Mouse (Mus musculus) forebrain, embryonic 14.5 days (tissue): ENCODE results near the gene Gm10277. TPM values are rescaled to one million over a fixed set of nuclear protein-coding genes. Genes with fewer than 3 reads are reported as not detected.
"Not testable (repeated sequence)": the region's sequence is repeated elsewhere in the genome, so short reads cannot be mapped to it uniquely, and the experiment has no call there.

Source experiments
- ATAC-seq: fragments of 200-750 bp; cut with Nextera tagmentation; 2 replicates; pipeline ENCODE4 v1.8.0; 2017; ENCODE audit warnings: mild to moderate bottlenecking, moderate library complexity
- DNase-seq: peaks from one replicate; pipeline ENCODE4 v3.0.0-alpha.2; 2015; ENCODE audit warnings: low spot score
- H3K27ac ChIP-seq: fragments of 300-500 bp; sonication (generic); 2 replicates; pipeline ENCODE4 v1.5.1; 2014; ENCODE audit warnings: low read depth, mild to moderate bottlenecking, control low read depth, low read length, moderate library complexity
- H3K27me3 ChIP-seq: fragments of 300-500 bp; sonication (generic); replicated peaks from 2 replicates; pipeline ENCODE4 v1.6.1; 2014; ENCODE audit warnings: low read length, control low read depth, mixed read lengths; ENCODE audit not compliant: control insufficient read depth, insufficient read depth
- H3K36me3 ChIP-seq: fragments of 300-500 bp; sonication (generic); 2 replicates; pipeline ENCODE4 v1.6.1; 2014; ENCODE audit warnings: low read length, control low read depth; ENCODE audit not compliant: control insufficient read depth, insufficient read depth
- H3K4me1 ChIP-seq: fragments of 300-500 bp; sonication (generic); 2 replicates; pipeline ENCODE4 v1.6.1; 2014; ENCODE audit warnings: antibody characterized with exemption, low read length, control low read depth; ENCODE audit not compliant: control insufficient read depth, insufficient read depth
- H3K4me2 ChIP-seq: fragments of 300-500 bp; sonication (generic); 2 replicates; pipeline ENCODE4 v1.6.1; 2014; ENCODE audit warnings: mild to moderate bottlenecking, control low read depth, low read length
- H3K4me3 ChIP-seq: fragments of 300-500 bp; sonication (generic); 2 replicates; pipeline ENCODE4 v1.5.1; 2014; ENCODE audit warnings: low read depth, low read length, control low read depth
- H3K9ac ChIP-seq: fragments of 300-500 bp; sonication (generic); 2 replicates; pipeline ENCODE4 v1.6.1; 2014; ENCODE audit warnings: mild to moderate bottlenecking, low read length, control low read depth, moderate library complexity
- H3K9me3 ChIP-seq: fragments of 300-500 bp; sonication (generic); replicated peaks from 2 replicates; pipeline ENCODE4 v1.6.1; 2016; ENCODE audit warnings: low read length, control low read depth, mixed read lengths; ENCODE audit not compliant: control insufficient read depth
- WGBS: fragments of 180-500 bp; shearing (Covaris S2); extraction: QIAGEN DNeasy Blood & Tissue Kit; methylation state at CpG from one replicate; pipeline ENCODE4 v1.1.7; 2014; 5-methylcytosine and 5-hydroxymethylcytosine counted together
- polyA plus RNA-seq: library from polyadenylated mRNA; unstranded; fragments of >200 nt; fragmentation: Nextera tagmentation; extraction: Ambion mirVana; gene quantifications from 2 replicates; pipeline ENCODE4 v1.2.1, GENCODE M21; 2014

Gm10277 gene
- polyA plus RNA-seq, 1 experiment from 2014 or later = 0.55 TPM

GRCm38 (mm10) chr11:77762783-77763672, 24.5 kb downstream of the Gm10277 start, which contains the start of gene Myo18a:
Gene Myo18a (plus strand): TSS chr11:77763246.
- 0 out of 2 replicates have a peak, but pooled peaks cover 2% of the 10 kb centered on the region for H3K27me3 ChIP-seq
- no peaks in the 10 kb centered on the region for H3K9me3 ChIP-seq
- H3K27ac ChIP-seq = peak within 1 kb of the TSS; percentile 94
- H3K36me3 ChIP-seq = no peaks in the 10 kb centered on the region
- peak within 1 kb of the TSS; percentile 92 for H3K4me2 ChIP-seq
- peak within 1 kb of the TSS; percentile 95 for H3K4me3 ChIP-seq
- DNase-seq (peak; percentile 84), ATAC-seq (peak; percentile 90)
- H3K9ac ChIP-seq = peak within 1 kb of the TSS; percentile 99
- peaks cover 34% of the 10 kb centered on the region for H3K4me1 ChIP-seq
- 2% methylated on average over 73 of the region's 79 CpGs for WGBS

- ATAC-seq (no peak), DNase-seq (no peak)
- H3K36me3 ChIP-seq = no peaks in the 10 kb centered on the region
- no peak overlapping the region for H3K27ac ChIP-seq
- no peak overlapping the region for H3K4me3 ChIP-seq
- H3K9me3 ChIP-seq = no peaks in the 10 kb centered on the region
- H3K9ac ChIP-seq = no peak overlapping the region
- 0 out of 2 replicates have a peak, but pooled peaks cover 2% of the 10 kb centered on the region for H3K27me3 ChIP-seq
- peaks cover 16% of the 10 kb centered on the region for H3K4me1 ChIP-seq
- no peak overlapping the region for H3K4me2 ChIP-seq
- WGBS = 85% methylated on average over 4 of the region's 4 CpGs
These were observed 27.5 kb downstream of the Gm10277 start for GRCm38 (mm10) chr11:77760031-77760430.

GRCm38 (mm10) chr11:77753469-77753868, 34.1 kb downstream of the Gm10277 start:
- no peak overlapping the region for H3K4me2 ChIP-seq
- H3K9me3 ChIP-seq = no peaks in the 10 kb centered on the region
- H3K27ac ChIP-seq = no peak overlapping the region
- no peak overlapping the region for H3K4me3 ChIP-seq
- DNase-seq (no peak), ATAC-seq (no peak)
- H3K27me3 ChIP-seq = no peaks in the 10 kb centered on the region
- H3K9ac ChIP-seq = no peak overlapping the region
- no peaks in the 10 kb centered on the region for H3K36me3 ChIP-seq
- WGBS = 78% methylated on average over 3 of the region's 3 CpGs
- no peaks in the 10 kb centered on the region for H3K4me1 ChIP-seq

GRCm38 (mm10) chr11:77752525-77752924, 35.0 kb downstream of the Gm10277 start:
- no peaks in the 10 kb centered on the region for H3K36me3 ChIP-seq
- no peak overlapping the region for H3K27ac ChIP-seq
- no peaks in the 10 kb centered on the region for H3K4me1 ChIP-seq
- ATAC-seq = no peak
- no peaks in the 10 kb centered on the region for H3K9me3 ChIP-seq
- no peaks in the 10 kb centered on the region for H3K27me3 ChIP-seq
- no peak for DNase-seq
- WGBS = 80% methylated on average over 5 of the region's 5 CpGs
- no peak overlapping the region for H3K4me2 ChIP-seq
- H3K4me3 ChIP-seq = no peak overlapping the region
- no peak overlapping the region for H3K9ac ChIP-seq

DNA sequence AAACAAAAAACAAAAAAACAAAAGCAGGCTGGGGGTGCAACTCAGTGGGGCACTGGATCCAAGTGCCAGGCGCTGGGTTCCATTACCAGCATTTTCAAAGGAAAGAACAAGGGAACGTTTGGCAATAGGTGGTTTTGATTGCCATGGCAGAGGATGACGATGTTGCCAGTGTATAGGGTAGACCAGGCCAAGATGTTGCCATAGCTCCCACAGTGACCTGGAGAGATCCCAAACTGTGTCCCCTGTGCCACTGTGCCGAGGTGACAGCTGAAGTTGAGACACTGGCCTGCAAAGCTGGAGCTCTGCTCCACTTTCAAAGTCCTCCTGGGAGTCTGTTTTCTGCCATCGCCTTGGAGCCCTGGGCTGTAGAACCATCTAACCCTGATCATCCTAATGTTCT, 38.6 kb downstream of the Gm10277 start:
- WGBS = 82% methylated on average over 5 of the region's 5 CpGs
- no peak for DNase-seq
- Histone ChIP-seq H3K27ac (no peak overlapping the region), H3K4me2 (no peak overlapping the region), H3K9ac (no peak overlapping the region), H3K27me3 (no peaks in the 10 kb centered on the region), H3K4me3 (no peak overlapping the region), H3K4me1 (no peaks in the 10 kb centered on the region), H3K36me3 (no peaks in the 10 kb centered on the region), H3K9me3 (no peaks in the 10 kb centered on the region)
- ATAC-seq = no peak

DNA sequence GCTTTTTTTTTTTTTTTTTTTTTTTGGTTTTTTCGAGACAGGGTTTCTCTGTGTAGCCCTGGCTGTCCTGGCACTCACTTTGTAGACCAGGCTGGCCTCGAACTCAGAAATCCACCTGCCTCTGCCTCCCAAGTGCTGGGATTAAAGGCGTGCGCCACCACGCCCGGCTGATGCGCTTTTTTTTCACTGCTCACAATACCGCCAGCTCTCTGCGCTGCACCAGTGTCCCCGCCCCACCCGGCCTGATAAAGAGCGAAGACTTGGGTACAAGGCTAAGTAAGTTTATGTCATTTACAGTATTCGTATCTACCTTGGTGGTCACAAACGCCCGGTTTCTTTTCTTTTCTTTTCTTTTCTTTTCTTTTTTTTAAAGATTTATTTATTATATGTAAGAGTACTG, 40.4 kb downstream of the Gm10277 start:
- not testable (repeated sequence) for H3K4me3 ChIP-seq, H3K9me3 ChIP-seq, H3K36me3 ChIP-seq, H3K27me3 ChIP-seq, H3K4me1 ChIP-seq, H3K27ac ChIP-seq, H3K9ac ChIP-seq, ATAC-seq, DNase-seq, H3K4me2 ChIP-seq
- 96% methylated on average over 13 of the region's 15 CpGs for WGBS

GRCm38 (mm10) chr11:77746652-77747051, 40.9 kb downstream of the Gm10277 start:
- no peak overlapping the region for H3K27ac ChIP-seq
- no peak overlapping the region for H3K4me2 ChIP-seq
- WGBS = 92% methylated on average over 4 of the region's 4 CpGs
- no peak overlapping the region for H3K9ac ChIP-seq
- no peaks in the 10 kb centered on the region for H3K9me3 ChIP-seq
- no peak for DNase-seq
- no peaks in the 10 kb centered on the region for H3K36me3 ChIP-seq
- no peak for ATAC-seq
- H3K4me1 ChIP-seq = no peaks in the 10 kb centered on the region
- H3K4me3 ChIP-seq = no peak overlapping the region
- H3K27me3 ChIP-seq = no peaks in the 10 kb centered on the region

GRCm38 (mm10) chr11:77743966-77744365, 43.6 kb downstream of the Gm10277 start:
- Histone ChIP-seq H3K4me2 (no peak overlapping the region), H3K4me3 (no peak overlapping the region), H3K36me3 (no peaks in the 10 kb centered on the region), H3K27ac (no peak overlapping the region), H3K9me3 (no peaks in the 10 kb centered on the region), H3K4me1 (no peaks in the 10 kb centered on the region), H3K9ac (no peak overlapping the region), H3K27me3 (no peaks in the 10 kb centered on the region)
- DNase-seq = no peak
- ATAC-seq = no peak
- 33% methylated on average over 6 of the region's 6 CpGs for WGBS

- H3K9ac ChIP-seq = no peak overlapping the region
- ATAC-seq (no peak), DNase-seq (no peak)
- 46% methylated on average over 7 of the region's 7 CpGs for WGBS
- H3K9me3 ChIP-seq = no peaks in the 10 kb centered on the region
- H3K4me2 ChIP-seq = no peak overlapping the region
- H3K4me1 ChIP-seq = no peaks in the 10 kb centered on the region
- no peak overlapping the region for H3K27ac ChIP-seq
- H3K36me3 ChIP-seq = no peaks in the 10 kb centered on the region
- H3K4me3 ChIP-seq = no peak overlapping the region
- no peaks in the 10 kb centered on the region for H3K27me3 ChIP-seq
These were observed 49.0 kb downstream of the Gm10277 start for GRCm38 (mm10) chr11:77738555-77738954.
